Mouse (Mus musculus) embryo, embryonic 11 days (tissue): ENCODE results near the gene Spef1.
A peak's percentile ranks its signal among the peaks of the same experiment; 100 is the strongest.

Experiments used
- DNase-seq: peaks from one replicate; pipeline ENCODE4 v3.0.0-alpha.2; 2015

Spef1 gene

GRCm38 (mm10) chr2:131140533-131140905 lies 46.6 kb downstream of the Spef1 start:
- no peak for DNase-seq

- no peak for DNase-seq
These were observed 47.1 kb downstream of the Spef1 start for GRCm38 (mm10) chr2:131139886-131140532.

GRCm38 (mm10) chr2:131139287-131139686 lies 47.8 kb downstream of the Spef1 start:
- DNase-seq: no peak

GRCm38 (mm10) chr2:131138760-131139159 lies 48.3 kb downstream of the Spef1 start:
- no peak for DNase-seq

- no peak for DNase-seq
These were observed 48.8 kb downstream of the Spef1 start for GRCm38 (mm10) chr2:131138296-131138695.

GRCm38 (mm10) chr2:131135521-131136139 lies 51.5 kb downstream of the Spef1 start:
- no peak for DNase-seq

- no peak for DNase-seq
These were observed 52.2 kb downstream of the Spef1 start for GRCm38 (mm10) chr2:131134826-131135400.

- no peak for DNase-seq
These were observed 52.7 kb downstream of the Spef1 start for GRCm38 (mm10) chr2:131134381-131134780.

- DNase-seq: no peak
These were observed 54.0 kb downstream of the Spef1 start, which contains the start of gene Gm11037 for GRCm38 (mm10) chr2:131132930-131133547. TSS of gene Gm11037 (plus strand) at chr2:131133497.

GRCm38 (mm10) chr2:131132111-131132888 lies 54.8 kb downstream of the Spef1 start:
- no peak for DNase-seq

GRCm38 (mm10) chr2:131130849-131131248 lies 56.2 kb downstream of the Spef1 start:
- DNase-seq: no peak

GRCm38 (mm10) chr2:131129836-131130235 lies 57.2 kb downstream of the Spef1 start:
- no peak for DNase-seq

- DNase-seq: no peak
These were observed 58.4 kb downstream of the Spef1 start for GRCm38 (mm10) chr2:131128636-131129157.

- no peak for DNase-seq
These were observed 58.9 kb downstream of the Spef1 start for GRCm38 (mm10) chr2:131128211-131128610.

- peak; percentile 88 for DNase-seq
These were observed 59.8 kb downstream of the Spef1 start, which contains the start of gene Hspa12b for GRCm38 (mm10) chr2:131127161-131127730. TSS of gene Hspa12b (plus strand) at chr2:131127280.

GRCm38 (mm10) chr2:131125964-131126815 lies 60.9 kb downstream of the Spef1 start:
- no peak for DNase-seq

GRCm38 (mm10) chr2:131125157-131125963 lies 61.7 kb downstream of the Spef1 start:
- DNase-seq: no peak

- no peak for DNase-seq
These were observed 62.9 kb downstream of the Spef1 start for GRCm38 (mm10) chr2:131124166-131124565.
